Mouse (Mus musculus) heart, postnatal 0 days (tissue): Measurements from ENCODE around the gene Ndrg3.

ENCODE experiments used
- CTCF ChIP-seq: IDR thresholded peaks from 2 replicates; pipeline ENCODE4 v1.5.1; 2016; ENCODE audit warnings: antibody characterized with exemption, control low read depth, low read depth
- EP300 ChIP-seq: IDR thresholded peaks from 2 replicates; pipeline ENCODE4 v1.6.1; 2016; ENCODE audit warnings: antibody characterized with exemption, low read depth

GRCm38 (mm10) chr2:157002321-157002720, 10.5 kb upstream of the Ndrg3 start:
- no peak for TF ChIP-seq EP300
- TF ChIP-seq CTCF, result no peak
